Mouse (Mus musculus) midbrain, postnatal 0 days (tissue): ENCODE data around the gene Faap24. TPM values are rescaled to one million over a fixed set of nuclear protein-coding genes. Genes with fewer than 3 reads are reported as not detected.

ENCODE experiments used
- ATAC-seq: fragments of 200-750 bp; cut with Nextera tagmentation; 2 replicates; pipeline ENCODE4 v1.8.0; 2017; ENCODE audit warnings: moderate number of reproducible peaks, mild to moderate bottlenecking, moderate TSS enrichment, moderate library complexity; ENCODE audit not compliant: low FRiP score
- DNase-seq: peaks from one replicate; pipeline ENCODE4 v3.0.0-alpha.2; 2015; ENCODE audit warnings: low spot score
- H3K27ac ChIP-seq: fragments of 300-500 bp; sonication (generic); 2 replicates; pipeline ENCODE4 v1.5.1; 2014; ENCODE audit warnings: low read depth, mild to moderate bottlenecking, low read length, mixed read lengths
- H3K27me3 ChIP-seq: fragments of 300-500 bp; sonication (generic); 2 replicates; pipeline ENCODE4 v1.6.1; 2014; ENCODE audit warnings: low read length, control low read depth, mixed read lengths; ENCODE audit not compliant: insufficient read depth
- H3K36me3 ChIP-seq: fragments of 300-500 bp; sonication (generic); 2 replicates; pipeline ENCODE4 v1.6.1; 2014; ENCODE audit warnings: low read length, control low read depth, mixed read lengths; ENCODE audit not compliant: insufficient read depth
- H3K4me1 ChIP-seq: fragments of 300-500 bp; sonication (generic); 2 replicates; pipeline ENCODE4 v1.6.1; 2014; ENCODE audit warnings: mild to moderate bottlenecking, control low read depth, antibody characterized with exemption, low read length, mixed read lengths; ENCODE audit not compliant: insufficient read depth
- H3K4me2 ChIP-seq: fragments of 300-500 bp; sonication (generic); 2 replicates; pipeline ENCODE4 v1.6.1; 2014; ENCODE audit warnings: low read depth, mild to moderate bottlenecking, low read length, mixed read lengths; ENCODE audit not compliant: poor library complexity, severe bottlenecking
- H3K4me3 ChIP-seq: fragments of 300-500 bp; sonication (generic); 2 replicates; pipeline ENCODE4 v1.5.1; 2014; ENCODE audit warnings: low read depth, mild to moderate bottlenecking, low read length, moderate library complexity
- H3K9ac ChIP-seq: fragments of 300-500 bp; sonication (generic); replicated peaks from 2 replicates; pipeline ENCODE4 v1.6.1; 2014; ENCODE audit warnings: mild to moderate bottlenecking, low read length, moderate library complexity, mixed read lengths; ENCODE audit not compliant: poor library complexity, severe bottlenecking
- H3K9me3 ChIP-seq: fragments of 300-500 bp; sonication (generic); 2 replicates; pipeline ENCODE4 v1.6.1; 2016; ENCODE audit warnings: low read length, control low read depth
- CTCF ChIP-seq: IDR thresholded peaks from 2 replicates; pipeline ENCODE4 v1.5.1; 2016; ENCODE audit warnings: antibody characterized with exemption, mild to moderate bottlenecking
- WGBS: fragments of 180-500 bp; shearing (Covaris S2); extraction: QIAGEN DNeasy Blood & Tissue Kit; methylation state at CpG from one replicate; pipeline ENCODE4 v1.1.7; 2014; 5-methylcytosine and 5-hydroxymethylcytosine counted together
- polyA plus RNA-seq: library from polyadenylated mRNA; unstranded; fragments of >200 nt; fragmentation: Nextera tagmentation; extraction: Ambion mirVana; gene quantifications from 2 replicates; pipeline ENCODE4 v1.2.1, GENCODE M21; 2015
- total RNA-seq: library from RNA; depleted of rRNA; stranded (reverse); fragments of >200 nt; gene quantifications from 2 replicates; pipeline ENCODE4 v1.2.3, GENCODE M21; 2014

Gene Faap24
- total and polyA plus RNA-seq, 2 experiments from 2014 or later: 5.8 to 10.4 TPM

- H3K9ac ChIP-seq: no peak overlapping the region
- ATAC-seq: no peak
- H3K27me3 ChIP-seq: no peaks in the 10 kb centered on the region
- H3K36me3 ChIP-seq: peaks cover 20% of the 10 kb centered on the region
- no peak for DNase-seq
- H3K9me3 ChIP-seq: no peaks in the 10 kb centered on the region
- no peaks in the 10 kb centered on the region for H3K4me1 ChIP-seq
- no peak for TF ChIP-seq CTCF
- 75% methylated on average over 5 of the region's 5 CpGs for WGBS
- no peak overlapping the region for H3K4me3 ChIP-seq
- no peak overlapping the region for H3K27ac ChIP-seq
- no peak overlapping the region for H3K4me2 ChIP-seq
Observed at GRCm38 (mm10) chr7:35415226-35415625, 18.6 kb upstream of the Faap24 start.

GRCm38 (mm10) chr7:35401169-35401568, 4.5 kb upstream of the Faap24 start:
- no peak overlapping the region for H3K4me3 ChIP-seq
- H3K9me3 ChIP-seq: no peaks in the 10 kb centered on the region
- no peak overlapping the region for H3K4me2 ChIP-seq
- TF ChIP-seq CTCF: no peak
- DNase-seq: no peak
- H3K27ac ChIP-seq: no peak overlapping the region
- peaks cover 29% of the 10 kb centered on the region for H3K36me3 ChIP-seq
- no peak overlapping the region for H3K9ac ChIP-seq
- H3K27me3 ChIP-seq: no peaks in the 10 kb centered on the region
- no peak for ATAC-seq
- peaks cover 7% of the 10 kb centered on the region for H3K4me1 ChIP-seq
- whole genome bisulfite sequencing: 88% methylated on average over 4 of the region's 4 CpGs

GRCm38 (mm10) chr7:35395734-35396456, 741 bp downstream of the Faap24 start:
- H3K4me3 ChIP-seq: peak overlapping the region; percentile 66
- DNase-seq (no peak), ATAC-seq (0 out of 2 replicates have a peak, but pooled peaks have one; percentile 2)
- H3K9ac ChIP-seq: peak overlapping the region; percentile 55
- peaks cover 13% of the 10 kb centered on the region for H3K4me1 ChIP-seq
- H3K9me3 ChIP-seq: no peaks in the 10 kb centered on the region
- no peaks in the 10 kb centered on the region for H3K27me3 ChIP-seq
- H3K36me3 ChIP-seq: peaks cover 9% of the 10 kb centered on the region; the same call in 1 of the 2 replicates
- WGBS: 15% methylated on average over 17 of the region's 17 CpGs
- H3K4me2 ChIP-seq: peak overlapping the region; percentile 81
- H3K27ac ChIP-seq: 0 out of 2 replicates have a peak overlapping the region, but pooled peaks have one; percentile 26
- TF ChIP-seq CTCF: no peak

DNA sequence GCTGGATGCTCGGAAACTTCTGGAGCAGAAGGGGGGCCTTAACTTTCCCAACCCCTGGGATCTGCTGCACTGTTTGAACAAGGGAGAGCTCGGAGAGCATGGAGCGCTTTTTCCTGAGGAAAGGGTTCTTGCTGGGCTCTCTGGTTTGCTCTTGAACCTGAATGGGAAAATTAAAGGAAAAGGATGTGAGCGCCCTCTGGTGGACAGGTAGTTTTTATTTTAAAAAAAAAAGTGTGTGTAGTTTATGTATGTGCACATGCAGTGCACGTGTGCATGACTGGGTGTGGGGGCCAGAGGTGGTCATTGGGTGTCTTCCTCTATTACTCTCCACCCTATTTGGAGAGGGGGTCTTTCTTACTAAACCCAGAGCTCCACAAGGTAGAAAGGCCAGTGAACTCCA, 3.7 kb downstream of the Faap24 start:
- WGBS: 67% methylated on average over 5 of the region's 5 CpGs
- Histone ChIP-seq H3K36me3 (peaks cover 2% of the 10 kb centered on the region; the same call in 1 of the 2 replicates), H3K4me2 (no peak overlapping the region), H3K27ac (no peak overlapping the region), H3K4me1 (peaks cover 13% of the 10 kb centered on the region), H3K9ac (no peak overlapping the region), H3K9me3 (no peaks in the 10 kb centered on the region), H3K27me3 (no peaks in the 10 kb centered on the region), H3K4me3 (no peak overlapping the region)
- DNase-seq (peak; percentile 19), ATAC-seq (no peak)
- TF ChIP-seq CTCF: peak; percentile 57

DNA sequence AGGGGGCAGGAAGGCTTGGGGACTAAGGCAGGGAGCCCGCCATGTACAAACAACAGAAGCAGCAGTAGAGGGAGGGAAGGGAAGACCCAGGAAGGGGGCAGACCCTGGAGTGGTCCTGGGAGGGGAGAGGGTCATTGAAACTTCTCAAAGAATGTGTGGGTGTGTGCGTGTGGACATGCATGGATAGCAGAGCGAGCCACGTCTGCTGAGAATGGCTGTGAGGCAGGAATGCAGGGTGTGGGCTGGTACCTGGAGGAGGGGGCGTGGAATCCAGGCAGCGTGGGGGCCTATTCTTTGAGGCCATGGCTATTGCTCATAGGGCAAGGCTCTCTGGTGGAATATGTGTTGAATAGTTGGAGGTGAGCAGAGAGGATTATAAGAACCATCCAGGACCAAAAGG, 7.9 kb downstream of the Faap24 start:
- H3K4me2 ChIP-seq: no peak overlapping the region

GRCm38 (mm10) chr7:35386525-35386952, 10.1 kb downstream of the Faap24 start:
- DNase-seq: no peak
- H3K27me3 ChIP-seq: no peaks in the 10 kb centered on the region
- TF ChIP-seq CTCF: peak; percentile 43; the same call in 1 of the 2 replicates
- no peak overlapping the region for H3K9ac ChIP-seq
- no peak overlapping the region for H3K4me3 ChIP-seq
- H3K4me1 ChIP-seq: no peaks in the 10 kb centered on the region
- H3K36me3 ChIP-seq: no peaks in the 10 kb centered on the region
- H3K9me3 ChIP-seq: no peaks in the 10 kb centered on the region
- H3K4me2 ChIP-seq: no peak overlapping the region
- H3K27ac ChIP-seq: no peak overlapping the region
- 69% methylated on average over 6 of the region's 6 CpGs for WGBS
- ATAC-seq: no peak

More for the DNA sequence above, 7.9 kb downstream of the Faap24 start:
- H3K4me1 ChIP-seq: no peaks in the 10 kb centered on the region
- no peak overlapping the region for H3K9ac ChIP-seq
- no peak for DNase-seq
- no peaks in the 10 kb centered on the region for H3K36me3 ChIP-seq
- TF ChIP-seq CTCF: no peak
- no peaks in the 10 kb centered on the region for H3K9me3 ChIP-seq
- no peak overlapping the region for H3K27ac ChIP-seq
- 78% methylated on average over 6 of the region's 6 CpGs for WGBS
- no peaks in the 10 kb centered on the region for H3K27me3 ChIP-seq
- no peak for ATAC-seq
- no peak overlapping the region for H3K4me3 ChIP-seq
